Mouse (Mus musculus) adrenal gland (tissue): Measurements from ENCODE around the gene Trmt11.
"Not testable (repeated sequence)": the region's sequence is repeated elsewhere in the genome, so short reads cannot be mapped to it uniquely, and the experiment has no call there.

ENCODE experiments used
- intact Hi-C: fragments of 180-260 bp; cut with DNase I; formaldehyde crosslinking; loops from one replicate; pipeline ENCODE4 v1.15.1; 2025

Trmt11 gene

DNA sequence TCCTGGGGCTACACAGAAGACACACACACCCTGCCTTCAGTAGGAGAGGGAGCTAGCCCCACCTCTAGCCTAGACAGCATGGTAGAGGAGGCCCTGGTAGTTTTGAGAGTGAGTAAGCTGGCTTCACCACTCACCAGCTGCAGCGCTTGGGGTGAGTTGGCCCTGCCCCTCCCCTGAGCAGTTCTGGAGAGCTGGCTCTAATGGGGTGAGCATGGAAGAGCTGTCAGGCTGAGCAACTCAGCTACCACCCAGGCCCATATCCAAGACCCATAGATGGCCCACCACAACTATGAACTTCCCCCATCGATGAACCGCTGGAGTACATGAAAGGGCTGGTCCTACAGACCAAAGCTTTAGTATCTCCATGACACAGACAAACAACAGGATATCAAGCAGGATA lies 35.9 kb downstream of the Trmt11 start:
- intact Hi-C loops: no loop called here

DNA sequence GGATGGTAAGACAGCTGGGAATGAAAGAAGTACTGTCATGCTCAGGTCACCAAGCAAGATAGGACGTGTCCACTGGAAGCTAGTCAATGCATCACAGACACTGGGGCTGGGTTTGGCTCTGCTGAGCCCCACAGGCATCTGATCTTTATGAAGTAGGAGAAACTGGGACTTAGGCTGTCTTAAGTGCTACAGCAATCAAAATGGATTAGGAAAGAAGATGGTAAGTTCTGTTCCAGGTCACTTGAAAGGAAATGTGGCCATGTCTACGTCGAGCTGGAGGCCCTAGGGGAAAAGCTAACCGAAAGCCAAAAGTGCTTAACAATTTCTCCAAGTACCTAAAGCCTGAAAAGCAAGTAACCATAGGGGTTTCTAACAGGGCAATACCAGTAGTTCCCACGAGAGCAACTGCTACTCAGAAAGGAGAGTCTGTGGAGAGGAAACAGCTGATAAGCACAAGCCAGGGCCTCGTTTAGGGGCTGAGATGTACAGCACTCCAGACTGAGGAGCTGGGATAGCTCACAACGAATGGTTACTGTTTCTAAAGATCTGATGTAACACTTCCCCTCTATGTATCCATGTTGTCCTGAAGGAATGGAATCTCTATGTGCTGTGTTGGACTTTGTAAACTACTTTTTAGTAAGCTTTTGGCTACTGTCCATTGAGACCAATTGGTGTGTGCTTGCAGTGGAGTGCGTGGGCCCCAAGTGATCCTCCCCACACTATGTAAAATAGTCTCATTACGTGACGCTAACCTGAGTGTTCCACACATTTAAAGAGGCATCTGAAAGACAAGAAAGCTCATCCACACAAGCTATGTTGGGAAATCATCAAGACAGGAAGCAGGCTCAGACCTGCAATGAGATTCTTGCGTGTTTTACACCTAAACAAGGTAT lies 44.6 kb downstream of the Trmt11 start:
- intact Hi-C loops: no loop called here

DNA sequence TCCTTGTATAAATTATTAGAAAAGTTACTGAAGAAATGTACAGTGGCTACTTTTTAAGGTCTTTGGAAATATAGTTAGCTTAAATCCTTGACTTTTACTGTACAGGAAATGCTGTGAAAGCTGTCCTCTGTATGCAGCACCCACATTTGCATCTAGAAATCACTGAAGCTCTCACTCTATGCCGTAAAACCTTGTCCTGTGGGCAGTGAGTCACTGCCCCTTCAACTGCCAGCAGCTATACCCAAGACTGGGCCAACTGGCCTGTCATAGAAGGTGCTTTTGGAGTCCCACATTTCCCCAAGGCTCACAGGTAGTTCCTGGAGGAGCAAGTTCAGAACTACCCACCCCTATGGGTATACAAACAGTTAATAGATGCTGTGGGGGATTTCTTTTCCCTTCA lies 48.2 kb downstream of the Trmt11 start:
- intact Hi-C loops: no loop called here

DNA sequence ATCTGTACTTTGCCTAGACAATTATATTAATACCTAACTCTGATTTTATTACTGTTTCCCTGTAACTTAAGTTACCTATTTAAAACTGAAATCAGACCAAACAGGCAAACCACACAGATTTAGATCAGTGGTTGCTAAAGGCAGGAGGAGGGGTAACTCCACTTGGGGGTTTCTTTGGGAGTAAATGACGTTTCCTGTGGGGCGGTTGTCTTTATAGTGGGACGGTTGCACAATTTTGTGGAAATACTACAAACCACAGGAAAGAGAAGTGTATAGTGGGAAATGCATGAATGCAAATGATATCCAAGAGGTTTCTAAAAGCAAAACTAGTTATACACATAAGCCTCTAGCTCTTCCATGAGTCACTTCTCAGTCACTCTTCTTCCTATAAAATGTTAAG lies 50.6 kb downstream of the Trmt11 start:
- intact Hi-C loops: no loop called here

DNA sequence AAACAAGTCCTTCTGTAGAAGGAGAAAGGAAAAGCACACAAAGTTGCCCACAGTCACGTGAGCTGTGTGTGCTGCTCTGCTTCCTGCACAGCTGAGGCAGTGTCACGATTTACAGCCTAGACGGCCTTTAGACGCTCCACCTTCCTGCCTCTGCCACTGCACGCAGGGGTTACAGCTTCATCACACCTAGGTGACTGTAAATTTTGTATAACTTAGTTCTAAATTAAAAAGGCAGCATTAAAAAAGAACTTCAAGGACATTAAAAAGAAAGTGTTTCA lies 62.1 kb downstream of the Trmt11 start:
- intact Hi-C loops: loop anchor here (10.0 kb wide), 1 partner anchor 1004 kb away; the partner anchor contains the start of gene Rspo3

DNA sequence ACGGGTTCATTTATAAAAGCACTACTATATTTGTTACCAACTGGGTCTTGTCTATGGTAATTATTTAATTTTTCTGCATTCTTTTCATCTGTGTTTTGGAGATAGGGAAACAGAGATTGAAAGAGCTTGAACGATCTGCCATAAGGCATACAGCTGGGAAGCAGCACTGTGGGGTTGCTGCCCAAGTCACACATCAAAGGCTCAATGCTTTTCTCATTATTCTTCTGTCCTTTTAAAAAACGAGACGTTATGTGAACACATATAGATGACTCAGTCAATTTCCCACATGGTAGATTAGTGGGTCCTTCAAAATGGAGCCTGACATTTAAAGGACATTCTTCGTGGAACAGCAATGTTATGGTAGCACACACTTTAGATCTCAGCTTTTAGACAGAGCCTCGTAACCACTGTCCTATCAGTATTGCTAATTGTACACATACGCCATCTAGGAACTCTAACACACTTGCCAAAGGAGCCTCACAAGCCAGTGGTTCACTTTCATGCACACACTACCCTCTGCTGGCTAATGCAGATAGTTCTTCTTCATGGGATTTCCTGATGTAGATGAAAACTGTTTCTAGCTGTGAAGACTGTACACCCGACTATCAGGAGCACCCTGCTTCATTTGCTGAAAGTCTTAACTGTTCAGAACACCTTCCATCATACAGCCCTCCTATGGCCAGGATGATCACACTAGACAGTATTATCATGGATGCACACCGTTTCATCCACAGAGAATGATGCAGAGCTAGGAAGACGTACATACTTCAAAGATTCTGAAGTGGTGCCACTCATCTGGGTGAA lies 62.6 kb downstream of the Trmt11 start:
- intact Hi-C loops: loop anchor here (10.0 kb wide), 1 partner anchor 1003 kb away; the partner anchor contains the start of gene Rspo3

DNA sequence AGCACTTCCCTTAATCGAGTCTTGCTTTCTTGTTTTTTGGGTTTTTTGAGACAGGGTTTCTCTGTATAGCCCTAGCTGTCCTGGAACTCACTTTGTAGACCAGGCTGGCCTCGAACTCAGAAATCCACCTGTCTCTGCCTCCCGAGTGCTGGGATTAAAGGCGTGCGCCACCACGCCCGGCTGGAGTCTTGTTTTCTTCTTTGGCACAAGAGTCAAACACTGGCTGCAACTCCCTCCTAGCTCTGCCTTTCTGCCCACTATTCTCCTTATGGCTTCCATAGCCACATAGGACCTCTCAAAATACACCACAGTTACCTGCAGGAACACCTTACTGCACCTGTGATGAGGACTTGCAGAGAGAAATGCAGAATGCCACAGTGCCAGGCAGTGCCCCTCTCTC lies 64.6 kb downstream of the Trmt11 start:
- intact Hi-C loops: loop anchor here (10.0 kb wide), 1 partner anchor 1001 kb away; the partner anchor contains the start of gene Rspo3

DNA sequence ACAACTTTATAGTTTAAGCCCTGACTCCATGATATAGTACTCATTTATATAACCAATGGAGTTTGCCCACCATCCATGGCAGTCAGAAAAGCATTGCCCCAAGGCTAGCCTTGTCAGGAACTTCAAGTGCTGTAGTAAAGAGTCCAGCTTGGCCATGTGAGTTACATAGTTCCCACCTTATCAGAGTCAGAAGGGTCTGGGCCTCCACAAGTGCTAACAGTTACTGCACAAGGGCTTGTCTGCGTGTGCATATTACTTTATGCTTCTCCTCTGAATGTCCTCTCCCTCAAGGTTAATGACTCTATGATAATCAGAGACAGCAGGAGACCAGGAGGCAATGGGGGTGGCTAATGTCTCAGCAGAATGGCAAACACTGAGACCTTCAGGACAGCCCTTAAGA lies 73.4 kb downstream of the Trmt11 start:
- intact Hi-C loops: no loop called here

DNA sequence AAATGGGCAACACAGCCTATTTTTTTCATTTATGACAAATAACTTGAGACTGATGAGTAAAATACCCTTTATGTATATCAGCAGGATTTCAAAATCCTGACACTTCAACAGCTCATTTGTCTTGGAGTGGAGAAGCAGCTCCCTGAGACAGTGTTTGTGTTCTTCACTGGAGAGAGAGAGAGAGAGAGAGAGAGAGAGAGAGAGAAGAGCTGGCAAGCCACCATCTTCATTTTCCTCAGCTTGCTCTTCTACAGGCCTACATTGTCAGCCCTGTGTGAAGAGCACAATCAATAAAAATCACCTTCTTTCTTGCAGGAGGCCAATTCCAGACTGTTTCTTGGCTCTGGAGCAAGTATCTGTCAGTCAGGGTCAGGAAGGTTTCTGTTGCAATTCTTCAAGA lies 78.8 kb downstream of the Trmt11 start:
- intact Hi-C loops: no loop called here

DNA sequence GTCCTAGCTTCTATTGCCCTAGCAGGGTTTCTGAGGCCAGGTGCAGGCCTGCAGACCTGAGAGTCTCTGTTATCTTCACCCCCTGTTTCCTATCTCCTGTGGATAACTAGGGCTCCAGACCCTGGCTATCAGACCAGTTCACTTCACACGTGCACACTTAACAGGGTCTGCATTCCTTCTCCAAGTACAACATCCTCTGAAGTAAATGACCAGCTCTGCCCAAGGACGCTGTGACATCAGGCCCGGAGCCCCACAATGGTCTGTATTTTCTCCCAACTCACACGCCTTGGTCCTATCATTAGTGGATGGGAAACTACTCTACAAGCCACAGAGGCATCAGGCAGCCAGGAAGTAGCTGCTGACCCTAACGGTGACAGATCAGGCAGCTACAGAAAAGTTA lies 81.4 kb downstream of the Trmt11 start:
- intact Hi-C loops: no loop called here

DNA sequence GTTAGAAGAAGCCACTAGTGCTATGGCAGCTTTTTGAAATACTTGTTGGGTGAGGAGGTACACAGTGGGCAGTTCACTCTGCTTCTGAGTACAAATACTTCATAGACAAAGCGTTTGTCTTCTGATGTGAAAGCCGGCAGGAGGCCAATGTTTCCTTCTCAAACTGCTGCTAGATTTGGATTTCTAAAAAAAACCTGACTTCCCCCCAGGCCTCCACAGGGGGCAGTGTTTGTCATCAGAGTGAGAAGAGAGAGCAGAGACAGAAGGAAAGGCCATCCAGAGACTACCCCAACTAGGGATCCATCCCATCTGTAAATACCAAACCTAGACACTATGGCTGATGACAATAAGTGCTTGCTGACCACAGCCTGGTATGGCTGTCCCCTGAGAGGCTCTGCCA lies 83.3 kb downstream of the Trmt11 start:
- intact Hi-C loops: no loop called here

DNA sequence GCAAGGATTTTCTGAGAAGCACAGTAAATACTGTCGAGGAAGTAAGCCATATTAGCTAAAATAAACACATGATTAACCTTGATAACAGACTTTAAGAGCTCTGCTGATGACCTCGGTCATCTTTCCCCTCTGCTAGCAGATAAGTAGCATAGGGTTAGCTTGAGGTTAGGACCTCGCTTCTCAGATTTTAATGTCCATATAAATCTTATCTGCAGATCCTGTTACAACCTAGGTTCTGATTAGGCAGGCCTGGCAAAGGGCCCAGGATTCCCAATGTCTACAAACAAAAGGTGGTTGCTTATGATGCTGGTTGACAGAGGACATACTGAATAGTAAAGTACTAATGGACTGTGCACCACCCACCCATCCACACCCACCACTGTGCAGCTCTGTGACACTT lies 83.8 kb downstream of the Trmt11 start:
- intact Hi-C loops: no loop called here

DNA sequence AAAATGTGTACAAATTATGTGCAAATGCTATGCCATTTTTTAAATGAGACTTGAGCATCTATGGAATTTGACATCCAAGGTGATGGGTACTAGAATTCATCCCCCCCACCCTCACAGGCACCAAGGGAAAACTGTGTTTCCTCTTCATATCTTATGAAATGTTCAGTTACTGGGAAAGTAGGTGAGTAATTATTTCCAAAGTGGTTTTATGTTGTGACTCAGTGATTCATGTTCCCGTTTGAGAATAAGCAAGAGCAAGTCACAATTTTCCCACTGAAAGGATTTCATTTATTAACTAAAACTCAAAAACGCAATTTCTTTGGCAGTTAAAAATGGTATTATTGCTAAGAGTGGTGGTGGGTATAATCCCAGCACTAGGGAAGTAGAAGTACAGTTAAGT lies 95.8 kb downstream of the Trmt11 start:
- intact Hi-C loops: no loop called here

DNA sequence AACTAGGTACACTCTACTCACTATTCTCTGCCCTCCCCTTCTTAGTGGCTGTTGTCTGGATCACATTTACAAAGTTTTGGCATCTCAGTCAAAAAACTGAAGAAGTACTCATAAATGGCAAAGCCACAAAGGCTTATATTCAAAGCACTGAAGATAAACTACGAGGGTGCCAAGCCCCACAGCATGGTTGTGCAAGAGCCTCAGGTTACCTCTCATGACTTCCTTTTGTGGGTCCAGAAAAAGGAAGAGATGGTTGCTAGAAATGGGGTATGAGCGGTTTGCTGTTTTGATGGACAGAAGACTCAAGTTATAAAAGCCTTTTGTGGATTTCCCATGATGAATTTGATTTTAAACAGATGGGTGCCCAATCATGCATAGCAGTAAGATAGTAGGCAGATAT lies 97.4 kb downstream of the Trmt11 start:
- intact Hi-C loops: no loop called here

DNA sequence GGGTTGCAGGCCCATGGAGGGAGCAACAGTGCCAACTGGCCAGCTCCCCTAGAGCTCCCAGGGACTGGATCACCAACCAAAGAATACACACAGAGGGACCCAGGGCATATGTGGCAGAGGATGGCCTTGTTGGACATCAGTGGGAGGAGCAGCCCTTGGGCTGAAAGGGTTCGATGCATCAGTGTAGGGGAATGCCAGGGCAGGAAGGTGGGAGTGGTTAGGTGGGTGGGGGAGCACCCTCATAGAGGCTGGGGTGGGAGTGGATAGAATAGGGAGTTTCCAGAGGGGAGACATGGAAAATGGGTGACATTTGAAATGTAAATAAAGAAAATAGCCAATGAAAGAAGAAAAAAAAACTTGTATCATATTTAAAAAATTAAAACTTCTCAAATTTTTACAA lies 97.8 kb downstream of the Trmt11 start:
- intact Hi-C loops: no loop called here

DNA sequence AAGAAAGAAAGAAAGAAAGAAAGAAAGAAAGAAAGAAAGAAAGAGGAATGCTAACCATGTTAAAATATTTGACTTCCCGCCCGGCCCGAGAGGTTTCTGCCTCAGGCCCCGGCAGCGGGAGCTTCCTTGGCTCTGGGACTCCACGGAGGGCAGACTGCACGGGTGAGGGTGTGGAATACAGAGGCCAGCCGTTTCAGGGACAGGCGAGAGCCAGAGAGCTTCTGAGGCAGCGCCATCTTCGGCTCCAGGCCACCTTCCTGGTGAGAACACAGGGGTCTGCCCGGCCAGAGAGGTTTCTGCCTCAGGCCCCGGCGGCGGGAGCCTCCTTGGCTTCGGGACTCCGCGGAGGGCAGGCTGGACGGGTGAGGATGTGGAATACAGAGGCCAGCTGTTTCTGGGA lies 102.3 kb downstream of the Trmt11 start:
- intact Hi-C loops: not testable (repeated sequence)
